Mouse (Mus musculus): ENCODE measurements around the gene Pgpep1l.

GRCm38 (mm10) chr7:68305781-68306575 lies 41.9 kb upstream of the Pgpep1l start:
- TF ChIP-seq POLR2A (IDR thresholded peaks at IDR 0.05; ENCODE audit: low read depth, low read length): no peak
- TF ChIP-seq CTCF (IDR thresholded peaks at IDR 0.05; ENCODE audit: extremely low read depth, insufficient read depth, insufficient read length, insufficient replicate concordance): no peak

All from spleen, adult 2 months (tissue).